Mouse (Mus musculus) c-Kit-positive CD71-positive TER-119-negative erythroid progenitor cells, embryonic 14.5 days (primary cell): ENCODE data around the gene Vmn1r88.
"Not testable (repeated sequence)": the region's sequence is repeated elsewhere in the genome, so short reads cannot be mapped to it uniquely, and the experiment has no call there.

ENCODE experiments used
- DNase-seq: peaks from one replicate; pipeline ENCODE4 v3.0.0-alpha.2; 2013; ENCODE audit warnings: low read depth

The Vmn1r88 gene

DNA sequence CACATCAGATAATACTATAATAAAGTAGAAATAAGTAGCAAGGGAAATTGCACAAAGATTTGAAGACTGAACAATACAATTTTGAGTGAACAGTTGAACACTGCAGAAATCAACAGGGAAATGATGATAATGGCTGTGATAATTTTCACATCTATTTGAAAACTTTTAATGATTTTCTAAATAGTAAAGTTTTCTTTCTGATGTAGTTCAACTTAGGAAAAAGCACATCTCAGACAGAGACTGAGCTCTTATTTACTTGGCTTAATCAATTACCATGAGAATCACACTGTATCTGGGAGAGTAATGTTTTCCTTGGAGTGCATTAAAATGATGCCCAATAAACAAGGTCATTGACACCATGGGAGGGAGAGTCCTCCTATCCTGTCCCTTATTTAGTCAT, at the start of gene Vmn1r88:
Gene Vmn1r88, plus strand, starts transcription at position 301 of the 400 bp plus-strand sequence.
- DNase-seq: no peak

DNA sequence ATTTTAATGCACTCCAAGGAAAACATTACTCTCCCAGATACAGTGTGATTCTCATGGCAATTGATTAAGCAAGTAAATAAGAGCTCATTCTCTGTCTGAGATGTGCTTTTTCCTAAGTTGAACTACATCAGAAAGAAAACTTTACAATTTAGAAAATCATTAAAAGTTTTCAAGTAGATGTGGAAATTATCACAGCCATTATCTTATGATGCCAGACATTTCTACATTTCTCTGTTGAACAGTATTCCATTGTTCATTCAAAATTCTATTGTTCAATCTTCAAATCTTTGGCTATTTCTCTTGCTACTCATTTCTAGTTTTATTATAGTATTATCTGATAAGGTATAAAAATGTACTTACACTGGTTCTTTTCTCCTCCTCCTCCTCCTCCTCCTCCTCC, 39.6 kb upstream of the Vmn1r88 start, which contains the start of gene Vmn1r86:
Gene Vmn1r86, minus strand, starts transcription at position 101 of the 400 bp plus-strand sequence.
- DNase-seq: no peak

DNA sequence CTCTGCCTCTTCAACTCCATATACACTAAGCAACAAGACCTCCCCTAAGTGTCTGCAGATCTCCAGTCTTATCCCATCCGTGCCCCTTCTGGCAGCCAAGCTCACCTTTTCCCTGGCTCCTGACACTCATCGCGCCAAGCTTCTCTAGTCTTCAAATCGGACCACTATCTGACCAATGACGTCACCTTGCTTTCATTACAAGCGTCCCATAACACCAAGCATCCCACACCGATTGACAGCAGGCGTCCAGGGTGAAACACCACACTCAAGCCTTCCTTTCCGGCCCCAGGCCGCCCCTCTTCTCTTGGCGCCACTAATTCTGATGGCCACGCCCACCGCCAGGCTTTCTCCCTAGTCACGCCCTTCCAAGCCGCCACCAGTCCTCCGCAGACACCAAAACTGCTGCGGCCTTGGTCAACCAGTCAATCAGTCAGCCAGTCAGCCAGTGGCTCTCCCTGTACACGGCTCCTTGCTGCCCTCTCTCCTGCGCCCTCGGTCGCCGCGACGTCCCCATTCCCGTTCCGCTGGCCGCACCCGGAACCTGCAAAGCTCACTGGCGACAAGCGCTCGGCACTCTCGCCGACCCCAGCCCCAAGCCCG, 35.7 kb upstream of the Vmn1r88 start:
- not testable (repeated sequence) for DNase-seq

DNA sequence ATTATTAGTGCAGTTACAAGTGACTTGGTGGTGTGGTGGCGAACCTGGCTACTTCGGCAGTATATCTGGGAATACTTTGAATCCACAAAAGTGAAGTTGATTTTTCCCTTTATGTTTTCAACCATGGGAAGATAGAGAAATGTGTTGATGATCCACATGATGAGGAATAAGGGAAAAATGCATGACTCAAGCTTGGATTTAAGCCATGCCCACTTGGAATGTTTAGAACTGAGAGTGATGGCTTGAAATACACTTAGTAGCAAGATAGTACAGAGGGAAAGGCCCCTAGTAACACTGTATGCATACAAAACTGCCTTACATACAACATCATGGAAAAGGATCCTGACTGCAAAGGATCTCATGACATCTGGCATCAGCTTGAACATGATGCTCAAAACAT, 27.5 kb upstream of the Vmn1r88 start:
- no peak for DNase-seq

DNA sequence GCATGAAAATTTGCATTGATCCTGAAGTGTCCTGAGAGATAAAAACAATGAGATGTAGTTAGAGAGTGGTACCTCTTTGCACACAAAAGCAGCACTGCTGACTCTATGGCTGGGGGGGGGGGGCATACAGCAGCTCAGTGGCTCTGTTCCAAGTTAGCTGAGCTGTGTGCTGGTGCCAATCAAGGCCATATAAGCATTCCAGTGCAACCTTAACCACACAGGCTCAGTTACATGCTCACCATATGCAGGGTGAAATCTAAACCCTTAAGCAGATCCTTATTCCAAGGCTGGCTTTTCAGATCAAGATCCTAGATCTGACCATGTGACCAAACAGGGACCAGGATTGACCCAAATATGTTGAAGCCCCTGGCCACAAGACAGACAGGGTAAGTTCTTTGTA, 22.0 kb upstream of the Vmn1r88 start:
- DNase-seq: no peak

DNA sequence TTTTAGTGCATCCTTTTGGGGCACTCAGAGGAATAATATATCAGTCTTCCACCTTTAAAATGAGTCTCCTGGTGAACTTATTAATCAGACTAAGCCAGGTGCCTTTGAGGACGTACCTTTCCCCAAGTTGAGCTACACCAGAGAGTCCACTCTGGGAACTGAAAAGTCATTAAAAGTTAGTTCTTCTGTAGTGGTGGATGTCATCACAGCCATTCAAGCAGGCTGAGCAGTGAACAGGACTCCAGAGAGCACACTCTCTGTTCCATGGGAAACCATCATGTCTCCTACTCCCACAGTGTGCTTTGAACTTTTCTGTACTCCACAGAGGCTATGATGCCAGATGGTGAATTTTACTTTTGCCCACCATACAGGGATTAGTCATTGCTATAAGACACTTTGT, 19.3 kb upstream of the Vmn1r88 start, which contains the start of gene Vmn1r87:
Gene Vmn1r87, minus strand, starts transcription at position 101 of the 400 bp plus-strand sequence.
- DNase-seq: no peak

DNA sequence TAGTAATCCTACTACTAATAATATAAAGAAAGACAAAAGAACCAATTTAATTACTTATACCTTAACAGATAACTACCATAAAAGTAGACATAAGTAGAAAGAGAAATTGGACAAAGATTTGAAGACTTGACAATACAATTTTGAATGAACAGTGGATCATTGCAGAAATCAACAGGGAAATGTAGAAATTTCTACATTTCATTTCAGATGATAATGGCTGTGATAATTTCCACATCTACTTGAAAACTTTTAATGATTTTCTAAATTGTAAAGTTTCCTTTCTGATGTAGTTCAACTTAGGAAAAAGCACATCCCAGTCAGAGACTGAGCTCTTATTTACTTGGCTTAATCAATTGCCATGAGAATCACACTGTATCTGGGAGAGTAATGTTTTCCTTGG, 53.4 kb downstream of the Vmn1r88 start, which contains the start of gene Vmn1r89:
Gene Vmn1r89, plus strand, starts transcription at position 301 of the 400 bp plus-strand sequence.
- no peak for DNase-seq
